Mouse (Mus musculus) E14TG2a.4 (cell line): ENCODE results near the gene Wwox.

ENCODE experiments used
- CTCF ChIP-seq: conservative IDR thresholded peaks from 2 replicates; pipeline ENCODE4 v1.5.1; 2014; ENCODE audit warnings: low read length
- POU5F1 ChIP-seq: IDR thresholded peaks from 2 replicates; pipeline ENCODE4 v1.6.1; 2014; ENCODE audit warnings: low read length, borderline replicate concordance

DNA sequence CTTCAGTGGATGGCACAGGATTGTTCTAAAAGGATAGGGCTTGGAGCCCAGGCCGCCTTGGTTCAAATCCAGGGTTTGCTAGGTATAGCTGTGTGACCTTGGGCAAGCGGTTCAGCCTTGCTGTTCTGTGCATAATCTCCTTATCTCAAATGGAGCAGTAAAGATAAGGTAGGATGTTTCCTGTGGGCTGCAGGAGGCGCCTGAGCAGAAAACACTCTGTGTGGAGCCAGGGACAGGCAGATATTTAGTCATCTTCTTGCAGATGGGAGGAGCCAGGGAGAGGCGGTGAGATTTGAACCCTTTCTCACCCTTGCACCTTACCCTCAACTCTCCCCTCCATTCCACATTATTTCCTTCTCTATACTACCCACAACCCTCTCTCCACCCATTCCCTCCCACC lies 490.1 kb downstream of the Wwox start:
- no peak for TF ChIP-seq CTCF
- no peak for TF ChIP-seq POU5F1
